Mouse (Mus musculus) spleen, postnatal 10 days (tissue): Measurements from ENCODE around the gene Mast3.

Source experiments
- DNase-seq, 2 experiments: peaks; one replicate each; pipeline ENCODE4 v3.0.0; 2021 to 2022; ENCODE audit warnings: low spot score in 2 of 2

The Mast3 gene

DNA sequence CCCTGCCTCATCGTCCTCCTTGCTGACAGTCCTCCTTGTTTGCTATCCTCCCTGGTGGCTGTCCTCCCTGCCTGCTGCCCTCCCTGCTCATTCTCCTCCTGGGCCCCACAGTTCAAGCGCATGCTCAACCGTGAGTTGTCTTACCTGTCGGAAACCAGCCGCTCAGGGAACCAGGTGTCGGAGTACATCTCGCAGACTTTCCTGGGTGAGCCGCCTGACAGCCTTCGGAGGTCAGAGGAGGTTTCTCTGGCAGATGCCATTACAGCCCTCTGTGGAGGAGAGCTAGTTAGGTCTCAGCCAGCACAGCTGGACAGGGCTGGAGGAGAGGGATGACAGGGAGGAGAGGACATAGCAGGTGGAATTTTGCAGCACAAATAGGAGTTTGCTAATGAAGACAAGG is 58.2 kb downstream of the Mast3 start:
- DNase-seq: peak in 1 of 2 experiments; percentile 11

DNA sequence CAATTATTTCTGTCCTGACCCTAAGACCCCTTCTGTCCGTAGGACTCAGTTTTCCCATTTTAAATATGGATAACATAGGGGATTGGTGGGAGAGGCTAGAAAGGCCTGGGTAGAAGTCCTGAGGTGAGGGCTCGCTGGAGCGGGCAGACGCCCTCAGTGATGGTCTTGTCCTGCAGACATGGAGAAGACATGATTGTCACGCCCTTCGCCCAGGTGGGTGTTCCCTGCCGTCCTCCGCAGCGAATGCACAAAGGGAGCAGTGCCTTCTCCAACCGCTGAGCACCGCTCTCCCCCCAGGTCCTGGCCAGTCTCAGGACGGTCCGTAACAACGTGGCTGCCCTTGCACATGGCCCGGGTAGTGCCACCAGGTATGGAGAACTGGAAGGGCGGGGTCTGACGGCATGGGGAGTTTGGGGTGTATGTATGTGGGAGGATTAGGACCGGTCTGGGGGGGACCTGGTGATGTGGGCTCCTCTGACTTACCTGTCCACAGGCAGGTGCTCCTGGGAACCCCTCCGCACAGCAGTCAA is 59.1 kb downstream of the Mast3 start:
- peak in 1 of 2 experiments; percentile 18 for DNase-seq

DNA sequence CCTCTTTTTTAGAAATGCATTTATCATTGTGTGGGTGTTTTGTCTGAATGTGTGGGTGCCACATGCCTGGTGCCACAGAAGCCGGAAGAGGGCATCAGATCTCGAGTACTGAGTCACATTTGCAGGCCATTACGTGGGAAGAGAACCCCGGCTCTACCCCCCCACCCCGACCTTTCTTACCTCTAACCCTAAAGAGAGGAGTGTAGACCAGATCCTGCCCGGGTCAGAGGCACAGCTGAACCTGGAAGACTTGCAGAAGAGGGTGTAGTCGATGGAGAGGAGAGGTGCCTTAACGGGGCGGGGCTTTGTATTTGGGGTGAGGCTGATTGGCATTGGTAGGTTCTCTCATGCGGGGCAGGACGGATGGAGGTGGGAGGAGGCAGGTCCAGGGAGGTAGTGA is 60.0 kb downstream of the Mast3 start:
- DNase-seq: peak in 1 of 2 experiments; percentile 48

DNA sequence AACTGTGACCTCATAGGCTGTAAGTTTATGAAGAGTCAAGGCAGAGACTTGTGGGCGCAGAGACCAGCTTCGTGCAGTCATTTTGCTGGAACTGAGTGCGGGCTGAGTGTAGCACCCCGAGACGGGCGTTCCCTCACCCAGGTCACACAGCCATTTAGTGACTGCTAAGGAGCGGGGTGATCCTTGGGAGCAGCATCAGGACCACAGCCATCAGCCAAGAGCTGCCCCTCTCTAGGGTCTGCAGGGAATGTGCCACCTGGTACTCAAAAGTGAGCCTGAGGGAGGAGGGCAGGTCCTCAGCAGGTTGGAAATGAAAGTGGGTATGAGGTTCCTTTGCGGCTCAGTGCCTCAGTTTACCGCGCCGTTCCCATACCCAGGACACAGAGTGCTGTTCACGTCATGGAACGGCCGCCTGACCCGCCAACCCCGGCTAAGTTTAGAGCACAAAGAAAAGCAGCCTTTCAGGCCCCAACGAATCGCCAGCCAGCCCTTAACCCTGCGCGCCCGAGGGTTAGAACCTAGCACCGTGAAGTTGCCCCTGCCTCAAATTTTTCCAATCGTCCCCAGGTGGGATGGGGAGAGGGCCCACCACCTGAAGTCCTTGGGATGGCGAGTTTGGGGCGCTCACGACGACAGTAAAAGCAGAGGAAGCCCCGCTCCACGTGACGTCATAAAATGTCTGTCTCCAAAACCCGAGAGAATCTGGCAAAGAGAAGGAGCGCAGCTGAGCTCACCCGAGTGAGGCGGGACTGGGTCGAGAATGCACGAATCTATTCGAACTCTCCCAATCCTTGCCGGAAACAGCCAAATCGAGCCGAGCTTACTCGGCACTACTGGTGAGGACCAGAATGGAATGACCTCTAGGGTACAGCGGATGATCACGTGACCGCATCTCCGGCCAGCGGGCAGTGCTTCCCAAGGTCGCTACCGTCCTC is 60.9 kb downstream of the Mast3 start:
- DNase-seq: peak in 1 of 2 experiments; percentile 34

DNA sequence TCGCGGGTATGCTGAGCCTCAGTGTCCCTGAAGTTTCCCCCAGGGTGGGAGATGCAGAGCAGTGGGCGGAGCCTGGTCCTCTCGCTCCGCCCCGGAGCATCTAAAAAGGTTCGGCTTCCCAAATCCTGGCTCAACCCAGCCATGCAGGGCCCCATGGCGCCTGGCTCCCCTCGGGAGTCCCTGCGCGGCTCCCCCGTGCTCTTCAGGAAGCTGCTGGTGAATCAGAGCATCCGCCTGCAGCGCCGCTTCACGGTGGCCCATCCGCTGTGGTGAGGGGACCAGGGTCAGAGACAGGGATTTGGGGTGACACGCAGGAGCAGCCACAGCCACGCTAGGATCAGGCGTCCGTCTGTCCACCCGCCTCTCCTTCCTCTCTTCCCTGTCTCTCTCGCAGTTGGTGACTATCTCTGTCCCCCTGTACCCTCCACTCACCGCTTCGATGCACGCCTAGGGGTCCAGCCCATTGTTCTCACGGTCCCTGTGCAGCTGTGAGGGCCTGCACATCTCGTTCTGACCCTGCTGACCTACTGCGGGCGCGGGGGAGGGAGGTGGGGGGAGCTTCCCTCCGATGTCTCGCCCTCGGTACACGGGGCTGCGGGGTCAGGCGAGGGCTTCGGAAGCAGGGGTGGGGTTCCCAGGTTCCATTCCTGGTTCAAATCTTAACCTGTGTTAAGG is 61.7 kb downstream of the Mast3 start:
- peak in 1 of 2 experiments; percentile 31 for DNase-seq

DNA sequence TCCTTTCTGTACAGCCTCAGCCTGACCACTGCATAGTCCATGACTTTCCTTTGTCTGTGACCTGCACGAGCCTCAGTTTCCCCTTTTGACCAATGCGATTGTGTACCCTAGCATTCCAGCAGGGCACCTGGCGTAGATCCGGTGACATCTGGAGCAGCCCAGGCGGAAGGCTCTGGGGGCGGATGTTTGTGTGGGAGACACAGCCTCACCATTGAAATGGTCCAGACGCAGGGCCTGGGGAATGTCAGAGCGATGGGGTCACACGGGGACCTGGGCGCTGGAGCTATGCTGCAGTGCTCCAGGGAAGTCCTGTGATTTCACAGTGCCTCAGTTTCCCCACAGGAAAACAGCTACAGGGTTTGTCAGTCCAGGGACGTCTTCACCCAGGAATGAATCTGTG is 62.7 kb downstream of the Mast3 start:
- peak in 1 of 2 experiments; percentile 11 for DNase-seq

DNA sequence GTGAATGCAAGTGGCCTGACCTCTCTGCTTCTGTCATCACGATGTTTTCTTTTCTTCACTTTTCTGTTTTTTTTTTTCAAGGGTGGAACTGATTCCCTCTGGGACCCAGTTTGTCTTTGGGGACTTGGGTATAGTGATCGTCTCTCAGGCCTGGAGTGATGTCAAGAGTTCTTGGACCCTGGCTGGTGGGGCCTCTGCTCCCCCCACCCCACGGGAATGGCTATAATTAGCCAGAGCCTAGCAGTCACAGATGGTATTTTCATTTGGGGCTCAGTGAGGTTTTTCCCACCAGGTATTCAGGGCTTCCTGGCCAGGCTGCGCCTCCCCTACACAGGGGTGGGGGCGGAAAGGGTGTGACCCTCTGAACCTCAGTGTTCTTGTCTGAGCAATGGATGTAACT is 63.2 kb downstream of the Mast3 start:
- DNase-seq: peak in 1 of 2 experiments; percentile 8

DNA sequence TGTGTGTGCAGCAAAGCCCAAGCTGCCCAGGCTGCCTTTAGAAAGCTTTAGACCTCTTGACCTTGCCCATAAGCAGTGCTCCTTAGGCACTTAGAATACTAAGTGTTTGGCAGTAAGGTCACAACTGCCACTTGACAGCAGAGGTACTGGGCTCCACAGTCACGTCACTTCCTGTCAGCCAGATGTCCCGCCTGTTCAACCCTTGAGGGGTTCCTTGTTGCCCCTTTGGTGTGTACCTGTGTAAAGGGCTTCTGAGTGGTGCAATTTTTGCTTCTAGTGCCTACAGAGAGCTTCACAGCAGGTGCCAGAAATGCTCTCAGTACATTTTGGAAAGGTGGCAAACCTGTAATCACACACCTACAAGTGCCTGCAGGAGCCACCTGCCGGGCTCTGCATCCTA is 66.6 kb downstream of the Mast3 start:
- no peak for DNase-seq

DNA sequence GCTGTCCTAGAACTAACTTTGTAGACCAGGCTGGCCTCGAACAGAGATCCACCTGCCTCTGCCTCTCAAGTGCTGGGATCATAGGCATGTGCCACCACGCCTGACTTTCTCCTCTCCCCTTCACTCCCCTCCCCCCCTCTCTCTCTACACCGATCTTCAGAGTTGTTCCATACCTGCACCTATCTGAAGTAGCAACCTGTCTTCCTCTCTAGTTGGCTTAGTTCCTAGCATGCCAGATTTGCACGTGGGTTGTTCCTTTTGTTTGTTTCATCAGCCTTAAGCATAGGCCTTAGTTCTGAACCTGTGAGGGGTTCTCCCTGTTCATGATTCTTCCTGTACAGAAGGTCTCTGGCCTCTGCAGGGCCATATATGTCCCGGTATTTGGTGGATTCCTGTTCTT is 67.1 kb downstream of the Mast3 start:
- no peak for DNase-seq

DNA sequence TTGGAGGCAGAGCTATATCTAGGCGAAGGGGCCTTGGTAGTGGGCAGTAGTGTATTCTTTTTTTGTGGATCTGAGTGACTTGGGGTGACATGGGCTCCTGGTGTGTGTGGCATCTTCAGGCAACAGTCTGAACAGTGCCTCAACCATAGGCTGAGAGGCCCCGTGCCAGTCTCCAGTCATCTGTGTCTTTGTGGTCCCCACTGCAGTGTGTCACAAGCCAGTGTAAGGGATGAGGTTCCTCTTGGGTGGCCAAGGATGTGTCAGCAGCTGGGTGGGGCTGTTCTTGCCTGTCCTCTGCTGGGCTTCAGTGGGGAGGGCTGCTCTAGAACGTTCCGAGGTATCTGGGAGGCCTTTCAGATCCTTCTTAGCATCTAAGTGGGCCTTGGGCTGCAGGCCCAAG is 73.9 kb downstream of the Mast3 start:
- DNase-seq: no peak

DNA sequence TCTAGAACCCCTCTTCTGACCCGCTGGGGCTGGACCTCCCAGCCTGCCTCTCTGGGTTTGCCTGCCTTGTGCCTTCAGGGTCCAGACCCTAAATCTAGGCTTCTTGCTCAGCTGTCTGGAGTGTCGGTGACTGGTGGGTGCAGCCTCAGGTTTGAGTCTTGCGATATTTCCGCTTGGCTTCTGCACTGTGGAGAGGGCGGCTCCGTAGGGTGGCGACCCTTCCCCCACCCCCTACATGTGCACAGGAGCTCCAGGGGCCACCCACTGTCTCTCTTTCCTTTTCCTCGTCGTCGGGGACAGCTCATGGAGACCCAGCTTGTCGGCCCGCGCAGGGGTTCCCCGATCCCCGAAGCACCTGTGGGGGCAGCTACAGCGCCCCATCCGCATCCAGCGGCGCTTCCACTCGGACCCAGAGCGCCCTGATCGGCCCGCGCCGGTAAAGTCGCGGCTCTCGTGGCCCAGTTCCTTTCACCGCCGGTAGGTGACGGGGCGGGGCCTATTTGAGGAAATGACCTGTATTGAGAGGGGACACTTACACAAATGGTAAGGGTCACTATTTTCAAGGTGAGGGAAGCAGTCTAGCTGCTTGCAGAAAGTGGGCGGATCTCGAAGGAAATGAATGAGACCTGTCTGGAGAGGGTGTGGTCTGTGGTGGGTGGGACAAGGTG is 74.9 kb downstream of the Mast3 start:
- peak in 1 of 2 experiments; percentile 75 for DNase-seq
